Mouse (Mus musculus) lung, adult 2 months (tissue): Measurements from ENCODE around the gene Myo1c. TPM values are rescaled to one million over a fixed set of nuclear protein-coding genes. Genes with fewer than 3 reads are reported as not detected.

Source experiments
- DNase-seq: peaks from one replicate; pipeline ENCODE4 v3.0.0; 2022
- H3K4me1 ChIP-seq: fragments of 200-500 bp; 2 replicates; pipeline ENCODE4 v1.6.1; 2011; ENCODE audit warnings: low read length; ENCODE audit not compliant: control insufficient read depth, insufficient read depth
- H3K4me3 ChIP-seq: fragments of 200-500 bp; replicated peaks from 2 replicates; pipeline ENCODE3; 2011; ENCODE audit warnings: low read depth, mild to moderate bottlenecking, control low read depth, low read length; ENCODE audit errors: extremely low read depth
- CTCF ChIP-seq: fragments of 200-500 bp; IDR thresholded peaks from 2 replicates; pipeline ENCODE4 v1.5.1; 2011; ENCODE audit warnings: mild to moderate bottlenecking, low read length, control low read depth; ENCODE audit not compliant: insufficient read depth
- POLR2A ChIP-seq: fragments of 200-500 bp; IDR thresholded peaks from 2 replicates; pipeline ENCODE4 v1.6.1; 2011; ENCODE audit warnings: low read depth, mild to moderate bottlenecking, control low read depth, low read length, borderline replicate concordance; ENCODE audit errors: extremely low read depth
- WGBS: fragments of 180-500 bp; shearing (Covaris S2); methylation state at CpG from one replicate; pipeline ENCODE4 v1.1.7; 2018; 5-methylcytosine and 5-hydroxymethylcytosine counted together
- polyA plus RNA-seq: library from polyadenylated mRNA; depleted of rRNA; stranded (reverse); fragments of >200 nt; gene quantifications from 2 replicates; pipeline ENCODE4 v1.2.3, GENCODE M21; 2012

Gene Myo1c
- polyA plus RNA-seq, 1 experiment: 256 TPM

GRCm38 (mm10) chr11:75677881-75678746 lies 27.8 kb downstream of the Myo1c start:
- 81% methylated on average over 3 of the region's 3 CpGs for WGBS
- Histone ChIP-seq H3K4me3 (peak overlapping the region; percentile 76), H3K4me1 (peaks cover 9% of the 10 kb centered on the region)
- no peak for TF ChIP-seq CTCF
- TF ChIP-seq POLR2A: no peak
- no peak for DNase-seq

GRCm38 (mm10) chr11:75678747-75679438 lies 28.6 kb downstream of the Myo1c start, which contains the start of gene Crk:
TSS of gene Crk (plus strand) at chr11:75679259.
- WGBS: under 1% methylated on average over 55 of the region's 55 CpGs
- H3K4me3 ChIP-seq: peak within 1 kb of the TSS; percentile 94

DNA sequence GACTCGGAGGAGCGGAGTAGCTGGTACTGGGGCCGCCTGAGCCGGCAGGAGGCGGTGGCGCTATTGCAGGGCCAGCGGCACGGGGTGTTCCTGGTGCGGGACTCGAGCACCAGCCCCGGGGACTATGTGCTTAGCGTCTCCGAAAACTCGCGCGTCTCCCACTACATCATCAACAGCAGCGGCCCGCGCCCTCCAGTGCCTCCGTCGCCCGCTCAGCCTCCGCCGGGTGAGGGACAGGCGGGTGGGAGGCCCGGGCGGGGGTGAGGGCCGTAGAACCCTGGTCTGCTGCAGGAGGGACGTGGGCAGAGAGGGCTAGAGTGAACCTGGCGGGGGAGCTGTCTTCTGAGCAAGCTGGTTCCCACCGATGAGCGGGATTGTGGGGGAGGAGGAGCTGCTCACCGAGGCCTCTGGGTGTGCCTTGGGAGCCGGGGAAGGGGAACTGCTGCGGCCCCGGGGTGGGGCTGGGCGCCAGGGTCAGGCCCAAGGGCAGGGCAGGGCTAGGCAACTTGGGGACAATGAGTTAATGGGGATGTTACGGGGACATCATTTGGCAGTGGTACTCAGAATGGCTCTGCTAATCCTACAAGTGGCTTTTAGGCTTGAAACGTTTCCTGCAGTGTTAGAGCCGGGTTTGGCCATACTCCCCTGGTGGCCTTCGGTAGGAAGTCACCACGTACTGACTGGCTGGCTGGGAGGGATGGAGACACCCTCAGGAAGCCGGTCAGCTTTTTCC lies 29.3 kb downstream of the Myo1c start:
- TF ChIP-seq CTCF: peak; percentile 56
- 0 out of 2 replicates have a peak, but pooled peaks have one; percentile 15 for TF ChIP-seq POLR2A
- WGBS: under 1% methylated on average over 43 of the region's 43 CpGs
- DNase-seq: peak; percentile 72
- Histone ChIP-seq H3K4me1 (peaks cover 9% of the 10 kb centered on the region), H3K4me3 (peak overlapping the region; percentile 94)

More at GRCm38 (mm10) chr11:75678747-75679438, 28.6 kb downstream of the Myo1c start, which contains the start of gene Crk:
- TF ChIP-seq CTCF: no peak
- peak; percentile 73; the same call in 1 of the 2 replicates for TF ChIP-seq POLR2A
- peak; percentile 97 for DNase-seq
- H3K4me1 ChIP-seq: peaks cover 9% of the 10 kb centered on the region

DNA sequence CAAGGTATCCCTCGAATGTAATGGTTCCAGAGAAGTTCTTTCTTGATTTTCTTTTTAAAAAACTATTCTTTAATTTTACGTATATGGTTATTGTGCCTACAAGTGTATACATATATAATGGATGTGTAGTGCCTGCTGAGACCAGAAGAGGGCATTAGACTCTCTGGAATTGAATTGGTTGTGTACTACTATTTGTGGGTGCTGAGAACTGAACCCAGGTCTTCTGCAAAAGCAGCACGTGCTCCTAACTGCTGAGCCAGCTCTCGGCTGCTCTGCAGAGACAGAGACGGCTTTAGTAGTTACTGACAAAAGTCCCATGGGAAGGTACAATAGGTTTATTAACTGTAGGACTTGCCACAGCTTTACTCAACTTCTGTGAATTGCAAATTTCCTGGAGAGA lies 34.2 kb downstream of the Myo1c start:
- 95% methylated on average over 5 of the region's 5 CpGs for WGBS
- Histone ChIP-seq H3K4me3 (no peak overlapping the region), H3K4me1 (peaks cover 14% of the 10 kb centered on the region)
- TF ChIP-seq CTCF (no peak), POLR2A (no peak)
- no peak for DNase-seq

DNA sequence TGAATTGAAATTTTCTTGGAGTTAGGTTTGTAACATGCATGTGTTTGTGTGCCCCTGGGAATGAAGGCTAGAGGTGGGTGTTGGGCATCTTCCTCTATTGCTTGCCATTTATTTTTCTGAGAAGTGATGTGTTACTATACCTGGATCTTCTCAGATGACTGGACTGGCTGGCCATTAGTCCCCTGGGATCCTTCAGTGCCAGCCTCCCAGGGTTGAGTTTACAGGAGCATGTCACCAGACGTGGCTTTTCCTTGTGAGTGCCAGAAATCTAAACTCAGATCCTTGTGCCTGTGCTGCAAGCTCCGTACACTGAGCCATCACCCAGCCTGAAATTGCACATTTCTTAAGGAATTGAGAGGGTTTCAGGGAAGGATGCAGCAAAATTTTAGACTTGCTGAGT lies 34.7 kb downstream of the Myo1c start:
- H3K4me1 ChIP-seq: peaks cover 14% of the 10 kb centered on the region
- TF ChIP-seq CTCF: no peak
- no peak for TF ChIP-seq POLR2A
- DNase-seq: no peak
- no peak overlapping the region for H3K4me3 ChIP-seq
- WGBS: 55% methylated on average over 2 of the region's 2 CpGs

DNA sequence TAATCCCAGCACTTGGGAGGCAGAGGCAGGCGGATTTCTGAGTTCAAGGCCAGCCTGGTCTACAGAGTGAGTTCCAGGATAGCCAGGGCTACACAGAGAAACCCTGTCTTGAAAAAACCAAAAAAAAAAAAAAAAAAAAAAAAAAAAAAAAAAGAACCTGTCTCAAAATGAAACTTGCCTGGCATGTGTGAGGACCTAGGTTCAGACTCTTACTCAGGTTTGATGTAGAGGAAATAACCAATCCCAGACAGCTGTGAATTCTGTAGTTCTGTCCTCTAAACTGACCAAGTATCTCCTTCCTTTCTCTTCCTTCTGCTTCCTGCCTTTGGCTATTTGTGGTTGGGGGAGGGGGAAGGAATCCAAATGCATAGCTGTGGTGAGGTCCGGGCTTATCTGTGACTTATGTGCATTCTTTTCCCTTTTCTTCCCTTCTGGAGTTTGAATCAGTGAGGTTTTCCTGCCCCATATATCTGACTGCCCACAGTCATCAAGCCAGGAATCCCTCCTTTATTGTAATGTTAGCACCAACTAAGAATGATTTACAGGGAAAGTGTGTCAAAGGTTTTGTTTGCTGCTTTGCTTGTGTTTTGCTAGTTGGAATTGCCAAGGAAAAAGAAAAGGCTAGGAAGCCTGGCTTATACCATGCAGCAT lies 37.2 kb downstream of the Myo1c start:
- DNase-seq: no peak
- no peak for TF ChIP-seq POLR2A
- no peak for TF ChIP-seq CTCF
- WGBS: 48% methylated on average over 2 of the region's 2 CpGs
- Histone ChIP-seq H3K4me3 (no peak overlapping the region), H3K4me1 (peaks cover 6% of the 10 kb centered on the region)

- DNase-seq: no peak
- H3K4me1 ChIP-seq: peaks cover 6% of the 10 kb centered on the region
- TF ChIP-seq POLR2A (no peak), CTCF (no peak)
- H3K4me3 ChIP-seq: no peak overlapping the region
- WGBS: 65% methylated on average over 2 of the region's 2 CpGs
Observed at GRCm38 (mm10) chr11:75688132-75688531, 37.8 kb downstream of the Myo1c start.

- no peak overlapping the region for H3K4me3 ChIP-seq
- WGBS: 62% methylated on average over 1 of the region's 1 CpGs
- TF ChIP-seq CTCF (no peak), POLR2A (no peak)
- peaks cover 6% of the 10 kb centered on the region for H3K4me1 ChIP-seq
- no peak for DNase-seq
Observed at GRCm38 (mm10) chr11:75689977-75690376, 39.7 kb downstream of the Myo1c start.

GRCm38 (mm10) chr11:75691047-75691446 lies 40.7 kb downstream of the Myo1c start:
- TF ChIP-seq POLR2A: no peak
- no peak for TF ChIP-seq CTCF
- H3K4me1 ChIP-seq: peaks cover 4% of the 10 kb centered on the region
- no peak overlapping the region for H3K4me3 ChIP-seq
- no peak for DNase-seq
